Mouse (Mus musculus): ENCODE results near the gene Zfp979. TPM values are rescaled to one million over a fixed set of nuclear protein-coding genes. Genes with fewer than 3 reads are reported as not detected.

Zfp979 gene
- 1.3 and 2.2 TPM in 2 replicates for polyA plus RNA-seq (2012; rRNA removed)

DNA sequence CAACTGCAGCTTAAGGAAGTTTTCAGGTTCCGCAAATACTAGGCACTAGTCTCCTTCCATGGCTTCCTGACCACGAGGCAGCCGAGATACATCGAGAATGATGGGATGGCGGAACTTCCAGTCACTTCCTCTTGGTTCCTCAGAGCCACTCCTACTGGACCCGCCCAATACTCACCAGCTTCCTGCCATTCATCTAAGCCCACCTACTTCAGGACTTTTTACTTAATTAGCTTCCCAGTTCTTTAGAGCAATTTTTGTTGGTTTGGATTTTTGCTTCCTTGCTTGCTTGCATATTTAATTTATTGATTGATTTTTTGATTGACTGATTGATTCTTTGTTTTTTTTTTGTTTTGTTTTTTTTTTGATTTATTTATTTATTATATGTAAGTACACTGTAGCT lies at the start of gene Zfp979:
Gene Zfp979 (minus strand): TSS at position 101 of the 400 bp plus-strand sequence.

Other genes with a start within 250 kb of the Zfp979 start
- 3.4 and 3.6 TPM in 2 replicates for gene Zfp982, start 150.1 kb downstream of the Zfp979 start, polyA plus RNA-seq (2012; rRNA removed)
- 0.58 and 1.3 TPM in 2 replicates for gene Gm16503, start 102.3 kb downstream of the Zfp979 start, polyA plus RNA-seq (2012; rRNA removed)
- 0.02 and 0.06 TPM in 2 replicates for gene Zfp985, start 89.2 kb downstream of the Zfp979 start, polyA plus RNA-seq (2012; rRNA removed)
- gene Zfp534, start 60.0 kb upstream of the Zfp979 start, polyA plus RNA-seq (2012; rRNA removed), result not detected in 2 replicates
- 3.5 and 6.7 TPM in 2 replicates for gene Zfp984, start 167.3 kb upstream of the Zfp979 start, polyA plus RNA-seq (2012; rRNA removed)
- 7.0 and 9.1 TPM in 2 replicates for gene Zfp933, start 205.9 kb upstream of the Zfp979 start, polyA plus RNA-seq (2012; rRNA removed)
- gene Miip, start 226.3 kb upstream of the Zfp979 start, polyA plus RNA-seq (2012; rRNA removed), result 82.4 and 102 TPM in 2 replicates
- gene Fv1, start 226.5 kb upstream of the Zfp979 start, polyA plus RNA-seq (2012; rRNA removed), result 13.5 and 17.3 TPM in 2 replicates